ENCODE assay signal across 29 mouse cellular contexts in genomic region chr15:95651824-95652223, GRCm38 (mm10). TPM values are rescaled to one million over a fixed set of nuclear protein-coding genes. Genes with fewer than 3 reads are reported as not detected.
DNase-seq lines count a peak whose midpoint lies in the region; ATAC-seq and TF ChIP-seq lines count a peak whose summit lies in the region.
"Had no signal": no experiment of that assay in that cellular context is flagged by ENCODE, and none has a peak within 500 bp of the region (broad histone marks: within the 10 kb centered on the region; RNA-seq: fewer than 3 reads in every experiment).

No protein-coding gene starts in this region.

- H3K27me3 ChIP-seq in neural tube, embryonic 15.5 days (replicated peaks), result peaks cover 87% of the 10 kb centered on the region

- no peaks in the 10 kb centered on the region for H3K9me3 ChIP-seq in neural tube, embryonic 15.5 days (replicated peaks)
- H3K9me3 ChIP-seq: heart, embryonic 10.5 days; liver, embryonic 15.5 days; lung, embryonic 15.5 days; stomach, embryonic 15.5 days had no signal

- H3K4me1 ChIP-seq in neural tube, embryonic 15.5 days, result peaks cover 9% of the 10 kb centered on the region
- H3K4me1 ChIP-seq: liver, embryonic 15.5 days; lung, embryonic 15.5 days had no signal

- ATAC-seq in neural tube, embryonic 15.5 days (ENCODE audit: low FRiP score), result no peak
- ATAC-seq in inflammation-experienced regulatory T-cells, adult 6 months, result no peak
- ATAC-seq: forebrain, embryonic 14.5 days had no signal

- peak overlapping the region; percentile 90 for H3K27ac ChIP-seq in layer of hippocampus, adult 2 months
- no peak overlapping the region for H3K27ac ChIP-seq in neural tube, embryonic 15.5 days (replicated peaks)
- H3K27ac ChIP-seq: heart, embryonic 10.5 days; kidney, postnatal 0 days; liver, embryonic 15.5 days; lung, embryonic 15.5 days; macrophage; stomach, embryonic 15.5 days had no signal

- 3% methylated on average over 3 of the region's 3 CpGs for WGBS in neural tube, embryonic 15.5 days

- no peaks in the 10 kb centered on the region for H3K36me3 ChIP-seq in neural tube, embryonic 15.5 days
- H3K36me3 ChIP-seq: heart, embryonic 10.5 days; liver, embryonic 15.5 days; lung, embryonic 15.5 days; stomach, embryonic 15.5 days had no signal

- H3K9ac ChIP-seq in neural tube, embryonic 15.5 days (replicated peaks), result no peak overlapping the region
- H3K9ac ChIP-seq: liver, embryonic 15.5 days; lung, embryonic 15.5 days; stomach, embryonic 15.5 days had no signal

- H3K4me2 ChIP-seq in neural tube, embryonic 15.5 days, result no peak overlapping the region
- H3K4me2 ChIP-seq: liver, embryonic 15.5 days; lung, embryonic 15.5 days; stomach, embryonic 15.5 days had no signal

- no peak for DNase-seq in layer of hippocampus, adult 2 months (ENCODE audit: low spot score in 2 of 2)
- DNase-seq in layer of hippocampus, adult 8-10 months (ENCODE audit: low spot score in 2 of 2), result no peak
- DNase-seq in neural tube, embryonic 10.5 days (ENCODE audit: extremely low spot score, low spot score), result peak; percentile 19
- DNase-seq in embryo, embryonic 10.5 days (ENCODE audit: low spot score), result peak; percentile 40
- no peak for DNase-seq in testis, postnatal 10 days (ENCODE audit: low spot score)
- no peak for DNase-seq in Muller cell, postnatal 12 days (ENCODE audit: inconsistent ontology term)
- DNase-seq: adrenal gland, postnatal 36 days; cerebellum, adult 9-10 months; heart, postnatal 4 days; kidney, adult 2 months; liver; right cerebral cortex, adult 18-20 months; right cerebral cortex, postnatal 4 days; thymus, adult 18-20 months; thymus, postnatal 4 days had no signal

- H3K4me3 ChIP-seq in layer of hippocampus, adult 2 months, result peak overlapping the region; percentile 57
- H3K4me3 ChIP-seq in neural tube, embryonic 15.5 days (replicated peaks), result no peak overlapping the region
- H3K4me3 ChIP-seq: heart, embryonic 10.5 days; liver, embryonic 15.5 days; lung, embryonic 15.5 days; stomach, embryonic 15.5 days had no signal

- TF ChIP-seq CTCF in layer of hippocampus, adult 2 months (conservative IDR thresholded peaks at IDR 0.05), result no peak

RNA-seq across cellular contexts. Expression of gene Dbx2, which starts 3.9 kb away (rescaled TPM):
- total RNA-seq in layer of hippocampus, adult 2 months (2021), result 10 to 100 TPM; 28.1 to 30.8 TPM
- 10 to 100 TPM; 24.9 to 39.8 (median 30.7) TPM for total RNA-seq in layer of hippocampus, adult 8-10 months (2022)
- 15.0 and 16.4 TPM in 2 replicates for polyA plus RNA-seq in neural tube, embryonic 15.5 days (2015; fragmentation: Nextera tagmentation; extraction: Ambion mirVana)
- not detected for polyA plus RNA-seq in inflammation-experienced regulatory T-cells, adult 6 months (2017; shearing (Covaris generic))
- total RNA-seq: adrenal gland, adult 18-20 months; adrenal gland, postnatal 36 days; common myeloid progenitor, adult 5-6 weeks; gastrocnemius, adult 8-10 months; granulocyte monocyte progenitor cell, adult 5-6 weeks; heart, postnatal 4 days had no signal
- polyA plus RNA-seq: heart, embryonic 10.5 days; intestine, embryonic 14.5 days; kidney, adult 2 months; liver, embryonic 15.5 days; lung, embryonic 15.5 days; macrophage had no signal

Comparison
In these comparisons a context has a peak if more than half of its experiments do, and no peak if none do; other contexts are left out.
1. DNase-seq: peak in neural tube, embryonic 10.5 days (single experiment) and embryo, embryonic 10.5 days (single experiment); none in layer of hippocampus, adult 2 months (0 of 2), layer of hippocampus, adult 8-10 months (0 of 2), testis, postnatal 10 days (single experiment) and Muller cell, postnatal 12 days (single experiment).